Mouse (Mus musculus): ENCODE results near the gene H6pd.

DNA sequence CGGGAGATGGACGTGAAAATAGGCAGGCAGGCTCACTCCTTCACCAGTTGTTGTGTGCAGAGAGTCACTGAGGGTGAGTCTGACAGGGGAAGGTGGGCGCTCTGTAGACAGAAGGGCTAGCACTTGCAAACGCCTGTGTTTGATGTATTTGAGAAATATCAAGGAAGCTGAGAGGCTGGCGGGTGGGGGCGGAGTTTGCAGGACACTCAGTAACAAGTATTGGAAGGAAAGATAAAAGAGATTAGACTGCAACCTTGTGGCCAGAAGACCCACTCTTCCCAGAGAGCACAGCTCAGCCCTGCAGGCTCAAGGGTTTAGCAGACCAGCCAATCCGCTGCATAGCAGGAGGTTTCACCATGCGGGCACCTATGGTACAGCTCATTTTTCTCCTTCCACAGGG lies 42.7 kb upstream of the H6pd start:
- TF ChIP-seq EP300 (IDR thresholded peaks at IDR 0.05; ENCODE audit: insufficient read depth, low read depth, low read length) (no peak), CTCF (IDR thresholded peaks at IDR 0.05; ENCODE audit: low read depth, low read length) (no peak), POLR2A (IDR thresholded peaks at IDR 0.05; ENCODE audit: insufficient read depth, low read length) (no peak)

Data from ES-Bruce4 (cell line).